ENCODE assay signal across 21 mouse cellular contexts in the genomic region with DNA sequence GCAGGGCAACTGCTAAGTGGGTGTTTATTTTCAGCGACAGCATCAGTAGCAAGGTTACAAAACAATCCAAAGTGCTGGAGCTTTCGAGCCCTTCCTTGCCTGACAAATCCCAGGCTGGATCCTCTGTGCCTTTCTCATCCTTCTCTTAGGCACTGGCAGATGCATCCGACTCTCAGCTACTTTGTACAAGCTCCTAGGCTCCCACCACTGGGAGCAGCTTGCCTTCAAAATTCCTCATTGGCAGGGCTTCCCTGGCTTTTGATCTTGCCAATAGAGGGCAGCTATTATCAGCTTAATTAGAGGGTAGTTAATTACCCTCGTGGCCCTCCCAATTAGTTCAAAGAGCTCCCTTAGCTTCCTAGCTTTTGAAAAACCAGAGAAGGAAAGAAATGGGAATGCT. TPM values are rescaled to one million over a fixed set of nuclear protein-coding genes. Genes with fewer than 3 reads are reported as not detected.
A peak's percentile ranks its signal among the peaks of the same experiment; 100 is the strongest.
DNase-seq lines count a peak whose midpoint lies in the region; ATAC-seq and TF ChIP-seq lines count a peak whose summit lies in the region.
"Had no signal": no experiment of that assay in that cellular context is flagged by ENCODE, and none has a peak within 500 bp of the region (broad histone marks: within the 10 kb centered on the region; RNA-seq: fewer than 3 reads in every experiment).

No protein-coding gene starts in this region.

- H3K4me2 ChIP-seq in midbrain, embryonic 13.5 days (replicated peaks): no peak overlapping the region
- H3K4me2 ChIP-seq in midbrain, embryonic 15.5 days: no peak overlapping the region
- H3K4me2 ChIP-seq: heart, embryonic 12.5 days; kidney, embryonic 15.5 days; limb, embryonic 13.5 days; liver, embryonic 13.5 days; midbrain, embryonic 12.5 days had no signal

- no peak for DNase-seq in frontal cortex, postnatal 25 days (ENCODE audit: low spot score in 2 of 2)
- DNase-seq in midbrain, embryonic 10.5 days (ENCODE audit: low spot score): no peak
- no peak for DNase-seq in embryo, embryonic 10 days (ENCODE audit: low spot score)
- DNase-seq in heart, adult 2 months: no peak
- DNase-seq: adrenal gland, adult 2 months; cerebellum, postnatal 25 days; heart, postnatal 14 days; kidney, postnatal 4 days; liver, embryonic 13.5 days; right cerebral cortex, postnatal 4 days had no signal

- no peak overlapping the region for H3K4me3 ChIP-seq in midbrain, embryonic 13.5 days (replicated peaks)
- no peak overlapping the region for H3K4me3 ChIP-seq in midbrain, embryonic 10.5 days
- no peak overlapping the region for H3K4me3 ChIP-seq in midbrain, embryonic 15.5 days
- H3K4me3 ChIP-seq in heart, adult 2 months: no peak overlapping the region
- H3K4me3 ChIP-seq: erythroblast, embryonic 14.5 days; heart, embryonic 12.5 days; kidney, embryonic 15.5 days; limb, embryonic 13.5 days; liver, embryonic 13.5 days; midbrain, embryonic 12.5 days had no signal

- H3K27me3 ChIP-seq in midbrain, embryonic 13.5 days: 0 out of 2 replicates have a peak, but pooled peaks cover 3% of the 10 kb centered on the region
- no peaks in the 10 kb centered on the region for H3K27me3 ChIP-seq in midbrain, embryonic 10.5 days (ENCODE audit: low read depth, poor library complexity, severe bottlenecking)
- H3K27me3 ChIP-seq in midbrain, embryonic 15.5 days (replicated peaks): no peaks in the 10 kb centered on the region
- H3K27me3 ChIP-seq in heart, adult 2 months (ENCODE audit: control insufficient read depth, insufficient read depth, low read length): no peaks in the 10 kb centered on the region
- H3K27me3 ChIP-seq: heart, embryonic 12.5 days; kidney, embryonic 15.5 days; limb, embryonic 13.5 days; liver, embryonic 13.5 days; midbrain, embryonic 12.5 days had no signal

- H3K9me3 ChIP-seq in midbrain, embryonic 13.5 days: 0 out of 2 replicates have a peak, but pooled peaks cover 2% of the 10 kb centered on the region
- no peaks in the 10 kb centered on the region for H3K9me3 ChIP-seq in midbrain, embryonic 10.5 days (replicated peaks)
- no peaks in the 10 kb centered on the region for H3K9me3 ChIP-seq in midbrain, embryonic 15.5 days
- H3K9me3 ChIP-seq: heart, embryonic 12.5 days; kidney, embryonic 15.5 days; limb, embryonic 13.5 days; liver, embryonic 13.5 days; midbrain, embryonic 12.5 days had no signal

- TF ChIP-seq EP300 in heart, adult 2 months (IDR thresholded peaks at IDR 0.05; ENCODE audit: insufficient read depth, low read depth, low read length): no peak

- H3K27ac ChIP-seq in midbrain, embryonic 13.5 days: no peak overlapping the region
- H3K27ac ChIP-seq in midbrain, embryonic 10.5 days (replicated peaks): no peak overlapping the region
- H3K27ac ChIP-seq in midbrain, embryonic 15.5 days: no peak overlapping the region
- H3K27ac ChIP-seq in heart, adult 2 months: no peak overlapping the region
- H3K27ac ChIP-seq: kidney, embryonic 15.5 days; limb, embryonic 13.5 days; liver, embryonic 13.5 days; macrophage; midbrain, embryonic 12.5 days had no signal

- peak; percentile 96 for ATAC-seq in frontal cortex, adult (ENCODE audit: low TSS enrichment)
- peak; percentile 30; the same call in 1 of the 2 replicates for ATAC-seq in midbrain, embryonic 13.5 days
- peak; percentile 63; the same call in 1 of the 2 replicates for ATAC-seq in midbrain, embryonic 15.5 days (replicated peaks)
- ATAC-seq: hindbrain, embryonic 16.5 days; intestine, postnatal 0 days had no signal

- WGBS in midbrain, embryonic 13.5 days: 38% methylated on average over 4 of the region's 4 CpGs
- WGBS in midbrain, embryonic 10.5 days: 46% methylated on average over 4 of the region's 4 CpGs
- WGBS in midbrain, embryonic 15.5 days: 46% methylated on average over 4 of the region's 4 CpGs
- WGBS in heart, adult 2 months: 48% methylated on average over 4 of the region's 4 CpGs

- no peak for TF ChIP-seq CTCF in heart, adult 2 months (IDR thresholded peaks at IDR 0.05)

- no peak for TF ChIP-seq POLR2A in heart, adult 2 months (IDR thresholded peaks at IDR 0.05; ENCODE audit: insufficient read depth, low read depth, low read length)

- intact Hi-C loops in heart, adult 2 months (cut with DNase I): no loop called here

- no peaks in the 10 kb centered on the region for H3K79me2 ChIP-seq in heart, adult 2 months (replicated peaks; ENCODE audit: control insufficient read depth, insufficient read depth, low read length)

- no peak overlapping the region for H3K9ac ChIP-seq in midbrain, embryonic 13.5 days (replicated peaks)
- H3K9ac ChIP-seq in midbrain, embryonic 15.5 days: no peak overlapping the region
- no peak overlapping the region for H3K9ac ChIP-seq in heart, adult 2 months (ENCODE audit: low read depth, low read length)
- H3K9ac ChIP-seq: heart, embryonic 12.5 days; kidney, embryonic 15.5 days; limb, embryonic 13.5 days; liver, embryonic 13.5 days; midbrain, embryonic 12.5 days had no signal

- H3K36me3 ChIP-seq in midbrain, embryonic 13.5 days: no peaks in the 10 kb centered on the region
- no peaks in the 10 kb centered on the region for H3K36me3 ChIP-seq in midbrain, embryonic 10.5 days
- no peaks in the 10 kb centered on the region for H3K36me3 ChIP-seq in midbrain, embryonic 15.5 days (replicated peaks)
- no peaks in the 10 kb centered on the region for H3K36me3 ChIP-seq in heart, adult 2 months (ENCODE audit: control insufficient read depth, insufficient read depth, low read length)
- H3K36me3 ChIP-seq: heart, embryonic 12.5 days; kidney, embryonic 15.5 days; limb, embryonic 13.5 days; liver, embryonic 13.5 days; midbrain, embryonic 12.5 days had no signal

- H3K4me1 ChIP-seq in midbrain, embryonic 13.5 days (replicated peaks): no peaks in the 10 kb centered on the region
- H3K4me1 ChIP-seq in midbrain, embryonic 10.5 days: no peaks in the 10 kb centered on the region
- H3K4me1 ChIP-seq in midbrain, embryonic 15.5 days: no peaks in the 10 kb centered on the region
- no peaks in the 10 kb centered on the region for H3K4me1 ChIP-seq in heart, adult 2 months (ENCODE audit: control insufficient read depth, insufficient read depth, low read length)
- H3K4me1 ChIP-seq: heart, embryonic 12.5 days; kidney, embryonic 15.5 days; limb, embryonic 13.5 days; liver, embryonic 13.5 days had no signal

RNA-seq across cellular contexts. Expression of gene Rad23b, which starts 33.1 kb away (rescaled TPM):
- polyA plus RNA-seq in midbrain, embryonic 13.5 days (2015; fragmentation: Nextera tagmentation; extraction: Ambion mirVana): 82.9 and 93.9 TPM in 2 replicates
- polyA plus RNA-seq in midbrain, embryonic 10.5 days (2016; fragmentation: Nextera tagmentation; extraction: Ambion mirVana): 82.0 and 91.4 TPM in 2 replicates
- polyA plus RNA-seq in midbrain, embryonic 15.5 days (2015; fragmentation: Nextera tagmentation; extraction: Ambion mirVana): 90.9 and 92.2 TPM in 2 replicates
- total RNA-seq in heart, adult 2 months (2021): 100 to 1,000 TPM; 113 to 121 TPM
- 124 and 137 TPM in 2 replicates for polyA plus RNA-seq in heart, adult 2 months (2012; rRNA removed)

Comparison
In these comparisons a context has a peak if more than half of its experiments do, and no peak if none do; other contexts are left out.
1. ATAC-seq: peak in every context shown above with its lines; median percentile 96 in frontal cortex, adult; 63 in midbrain, embryonic 15.5 days; 30 in midbrain, embryonic 13.5 days.